Mouse (Mus musculus) ES-E14 (cell line): Measurements from ENCODE around the gene Fgf12.

Experiments used
- CHD2 ChIP-seq: IDR thresholded peaks from 2 replicates; pipeline ENCODE4 v1.6.1; 2014; ENCODE audit warnings: mild to moderate bottlenecking, low read depth, low read length, inconsistent platforms
- HCFC1 ChIP-seq: IDR thresholded peaks from 2 replicates; pipeline ENCODE4 v1.6.1; 2012; ENCODE audit warnings: low read length, inconsistent platforms, borderline replicate concordance; ENCODE audit not compliant: insufficient read depth
- MAFK ChIP-seq: IDR thresholded peaks from 2 replicates; pipeline ENCODE4 v1.6.1; 2014; ENCODE audit warnings: mild to moderate bottlenecking, low read depth, low read length, inconsistent platforms; ENCODE audit not compliant: insufficient read depth
- ZC3H11A ChIP-seq: IDR thresholded peaks from 2 replicates; pipeline ENCODE4 v1.6.1; 2012; ENCODE audit warnings: low read depth, mild to moderate bottlenecking, inconsistent platforms, low read length, borderline replicate concordance
- ZNF384 ChIP-seq: IDR thresholded peaks from 2 replicates; pipeline ENCODE4 v1.6.1; 2012; ENCODE audit warnings: low read depth, low read length, inconsistent platforms

DNA sequence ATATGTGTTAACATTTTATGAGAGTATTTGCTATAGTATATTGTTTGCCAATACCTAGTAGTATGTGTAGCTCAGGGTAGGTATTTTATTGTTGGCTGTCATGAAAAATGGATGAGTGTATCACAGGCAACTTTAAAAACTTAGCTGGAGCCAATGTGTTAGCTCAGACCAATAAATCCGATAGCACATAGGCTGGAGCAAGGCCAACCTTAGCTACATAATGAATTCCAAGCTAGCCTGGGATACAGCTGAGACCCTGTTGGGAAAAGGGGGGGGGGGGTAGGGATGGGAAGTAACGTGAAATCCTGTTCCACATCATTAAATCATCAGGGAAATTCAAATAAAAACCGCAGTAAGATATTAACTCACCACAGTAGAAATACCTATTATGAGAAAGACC is 18.4 kb downstream of the Fgf12 start:
- TF ChIP-seq HCFC1 (no peak), ZC3H11A (no peak), ZNF384 (no peak), MAFK (no peak), CHD2 (no peak)
